Mouse (Mus musculus) lung, postnatal 4 days (tissue): ENCODE data around the gene Col6a4.

Experiments
- DNase-seq, 2 experiments: peaks; one replicate each; pipeline ENCODE4 v3.0.0; 2021

Gene Col6a4

DNA sequence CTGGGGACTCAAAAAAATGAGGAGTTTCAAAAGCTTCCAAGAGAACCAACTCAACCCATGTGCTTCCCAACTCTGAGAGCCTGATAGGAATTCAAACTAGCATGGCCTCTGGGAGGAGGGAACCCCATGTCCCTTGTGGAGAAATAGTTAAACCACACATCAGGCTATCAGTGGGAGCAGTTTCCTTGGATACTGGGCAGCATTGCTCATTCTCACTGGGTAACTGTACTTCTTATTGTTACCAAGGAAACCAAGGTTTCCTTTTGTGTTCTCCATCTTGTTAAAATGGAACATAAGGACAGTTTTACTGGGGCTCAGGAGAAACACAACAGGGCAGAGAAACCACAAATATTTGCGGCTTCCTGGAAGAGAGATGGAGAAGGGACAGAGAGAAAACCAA lies 146.8 kb downstream of the Col6a4 start:
- no peak for DNase-seq

GRCm38 (mm10) chr9:105947577-105947976 lies 149.0 kb downstream of the Col6a4 start:
- DNase-seq = no peak
